Mouse (Mus musculus): Measurements from ENCODE around the gene Prim2. TPM values are rescaled to one million over a fixed set of nuclear protein-coding genes. Genes with fewer than 3 reads are reported as not detected.

Gene Prim2
- 49.1 and 57.3 TPM in 2 replicates for polyA plus RNA-seq (2015; fragmentation: Nextera tagmentation; extraction: Ambion mirVana)

GRCm38 (mm10) chr1:33669708-33670141 lies at the start of gene Prim2:
TSS of gene Prim2 (minus strand) at chr1:33669795.

Other genes starting within 250 kb of the Prim2 start
- gene Rab23, start 50.1 kb upstream of the Prim2 start, polyA plus RNA-seq (2015; fragmentation: Nextera tagmentation; extraction: Ambion mirVana), result 5.3 and 7.7 TPM in 2 replicates
- 43.0 and 47.2 TPM in 2 replicates for gene Bag2, start 88.0 kb upstream of the Prim2 start, polyA plus RNA-seq (2015; fragmentation: Nextera tagmentation; extraction: Ambion mirVana)
- gene Zfp451, start 144.8 kb upstream of the Prim2 start, polyA plus RNA-seq (2015; fragmentation: Nextera tagmentation; extraction: Ambion mirVana), result 8.6 and 9.6 TPM in 2 replicates
- 0.46 and 0.60 TPM in 2 replicates for gene Bend6, start 238.0 kb upstream of the Prim2 start, polyA plus RNA-seq (2015; fragmentation: Nextera tagmentation; extraction: Ambion mirVana)
- gene Dst, start 238.4 kb upstream of the Prim2 start, polyA plus RNA-seq (2015; fragmentation: Nextera tagmentation; extraction: Ambion mirVana), result 4.1 and 4.9 TPM in 2 replicates

Measured in spleen, postnatal 0 days (tissue).